Mouse (Mus musculus): ENCODE measurements at regions not wholly inside any gene's neighbourhood (a gene's known extent, or its start where the extent isn't known, plus 50 kb on each side); places are given as distances from the start of the nearest gene placed in this dataset.

DNA sequence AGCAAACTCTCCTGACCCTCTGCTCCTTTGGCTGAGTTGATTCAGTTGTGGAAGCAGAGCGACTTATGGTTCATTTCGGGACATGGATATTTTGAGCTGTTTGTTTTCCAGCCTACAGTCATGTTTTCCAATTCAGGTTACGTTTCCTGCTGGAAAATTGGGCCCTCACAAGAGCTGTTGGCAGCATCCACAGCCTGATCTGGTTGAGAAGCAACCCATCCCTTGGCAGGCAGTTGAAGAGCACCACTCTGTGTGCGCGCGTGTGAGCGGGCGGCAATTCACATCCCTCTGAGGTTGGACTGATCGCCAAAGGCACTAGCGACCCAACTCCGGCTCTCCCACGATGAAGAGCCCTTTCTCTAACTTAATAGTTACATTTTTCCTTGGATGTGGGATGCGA, 457.1 kb downstream of the Tmem38b start:
- no peak for ATAC-seq (replicated peaks; ENCODE audit: poor library complexity)

GRCm38 (mm10) chr4:54313804-54314203, 488.0 kb downstream of the Tmem38b start:
- ATAC-seq (replicated peaks; ENCODE audit: poor library complexity), result no peak

GRCm38 (mm10) chr4:54324851-54325250, 499.0 kb downstream of the Tmem38b start:
- no peak for ATAC-seq (replicated peaks; ENCODE audit: poor library complexity)

DNA sequence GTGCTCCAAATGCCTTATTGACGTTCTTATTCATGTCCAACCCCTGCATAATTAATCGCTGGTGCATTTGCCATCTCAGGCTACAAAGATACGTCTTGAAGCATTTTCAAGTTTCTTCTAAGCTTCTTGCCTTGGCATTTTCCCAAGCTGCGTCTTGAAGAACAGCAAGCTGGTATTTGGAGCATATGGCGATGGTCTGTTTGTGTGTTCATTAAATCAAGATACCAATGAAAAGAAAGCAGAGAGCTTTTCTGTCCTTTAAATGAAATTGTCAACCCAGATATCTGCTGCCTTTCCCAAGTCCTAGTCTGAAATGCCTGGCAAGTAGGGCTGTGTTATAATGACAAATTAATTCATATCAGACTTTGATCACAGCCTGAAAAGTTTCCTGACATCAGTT, 502.4 kb downstream of the Tmem38b start:
- ATAC-seq (replicated peaks; ENCODE audit: poor library complexity), result no peak

GRCm38 (mm10) chr4:54328711-54329427, 503.0 kb downstream of the Tmem38b start:
- ATAC-seq (replicated peaks; ENCODE audit: poor library complexity), result no peak

DNA sequence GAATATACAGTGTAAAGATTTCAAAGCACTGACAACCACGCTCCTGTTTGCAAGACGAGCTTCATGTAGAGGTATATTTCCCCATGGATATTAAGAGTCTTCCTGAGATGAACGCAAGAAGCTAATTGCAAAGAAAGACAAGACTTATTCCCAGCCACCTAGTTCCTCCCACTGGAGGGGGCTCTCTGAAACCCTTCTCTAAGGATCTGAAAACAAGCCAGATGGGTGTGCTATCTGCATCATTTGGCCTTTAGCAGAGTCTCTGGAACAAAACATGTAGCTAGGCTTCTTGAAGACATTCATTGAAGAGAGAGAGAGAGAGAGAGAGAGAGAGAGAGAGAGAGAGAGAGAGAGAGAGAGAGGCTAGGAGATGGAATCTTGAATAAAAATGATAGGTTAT, 504.8 kb downstream of the Tmem38b start:
- ATAC-seq (replicated peaks; ENCODE audit: poor library complexity), result no peak

GRCm38 (mm10) chr4:54331588-54332211, 505.9 kb downstream of the Tmem38b start:
- no peak for ATAC-seq (replicated peaks; ENCODE audit: poor library complexity)

DNA sequence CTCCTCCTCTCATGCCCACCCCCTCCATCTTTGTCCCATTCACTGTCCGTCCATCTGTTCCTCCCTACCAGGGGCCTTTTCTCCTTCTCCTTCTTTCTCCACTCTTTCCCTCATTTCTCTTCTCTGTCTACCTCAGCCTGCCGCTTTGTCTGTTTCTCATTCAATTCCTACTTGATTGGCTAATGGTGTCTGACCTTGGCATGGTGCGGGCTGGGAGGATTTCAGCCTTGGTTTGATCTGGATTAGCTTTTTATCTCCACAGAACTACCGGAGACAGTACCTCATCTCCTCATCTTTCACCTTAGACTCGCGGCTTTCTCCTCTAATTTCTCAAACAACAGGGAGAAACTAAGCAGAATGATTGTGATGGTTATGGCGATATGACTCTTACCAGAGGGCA, 506.4 kb downstream of the Tmem38b start:
- no peak for ATAC-seq (replicated peaks; ENCODE audit: poor library complexity)

DNA sequence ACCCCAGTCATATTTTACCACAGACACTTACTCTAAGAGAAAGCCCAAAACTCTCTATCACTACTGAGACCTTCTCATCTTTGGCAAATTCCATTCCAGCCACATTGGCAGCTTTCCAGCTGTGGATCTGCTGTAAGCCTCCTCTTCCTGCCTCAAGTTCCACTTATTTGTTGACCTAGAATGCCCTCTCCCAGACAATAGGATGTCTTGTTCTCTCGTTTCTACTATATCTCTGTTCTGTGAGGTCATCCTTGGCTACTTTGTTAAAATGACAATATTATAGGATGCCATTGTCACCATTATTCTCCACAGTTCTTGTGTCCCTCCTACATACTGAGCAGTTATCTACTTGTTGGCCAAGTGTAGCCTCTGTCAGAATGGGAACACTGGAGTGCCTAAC, 512.7 kb downstream of the Tmem38b start:
- ATAC-seq (replicated peaks; ENCODE audit: poor library complexity), result no peak

GRCm38 (mm10) chr4:54340106-54340505, 514.3 kb downstream of the Tmem38b start:
- no peak for ATAC-seq (replicated peaks; ENCODE audit: poor library complexity)

DNA sequence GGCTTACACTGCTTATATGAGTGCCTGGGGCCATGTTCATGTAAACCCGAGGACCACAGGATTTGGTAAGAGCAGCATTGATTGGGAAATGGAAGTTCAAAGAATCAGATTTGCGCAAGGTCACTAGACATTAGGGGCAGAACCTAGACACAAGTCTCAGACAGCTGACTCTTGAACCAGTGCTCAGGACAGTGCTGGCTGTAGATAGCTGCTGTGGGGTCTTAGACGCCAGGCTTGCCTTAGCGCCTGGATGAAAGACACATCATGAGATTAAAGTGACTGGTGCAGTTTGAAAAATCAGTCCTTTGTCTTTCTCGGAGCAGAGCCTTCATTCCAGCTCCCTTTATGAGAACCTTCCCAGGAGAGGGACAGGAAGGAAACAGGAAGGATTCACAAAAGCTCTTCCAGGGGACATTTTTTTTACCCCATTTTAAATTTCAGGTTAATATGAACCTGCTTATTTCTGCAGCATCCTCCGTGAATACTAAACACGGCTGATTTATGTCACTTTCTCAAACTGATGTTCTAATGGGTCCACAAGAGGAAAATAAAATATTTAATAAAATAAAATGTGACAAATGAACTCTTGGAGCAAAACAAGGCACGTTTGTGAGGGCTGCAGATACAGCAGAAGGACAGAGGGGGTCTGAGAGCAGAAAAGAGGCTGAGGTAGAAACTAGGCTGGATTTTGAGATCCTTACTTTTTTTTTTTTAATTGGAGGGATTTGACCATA, 528.0 kb downstream of the Tmem38b start:
- no peak for ATAC-seq (replicated peaks; ENCODE audit: poor library complexity)

- no peak for ATAC-seq (replicated peaks; ENCODE audit: poor library complexity)
Measured at GRCm38 (mm10) chr4:54354391-54354726, 528.5 kb downstream of the Tmem38b start.

DNA sequence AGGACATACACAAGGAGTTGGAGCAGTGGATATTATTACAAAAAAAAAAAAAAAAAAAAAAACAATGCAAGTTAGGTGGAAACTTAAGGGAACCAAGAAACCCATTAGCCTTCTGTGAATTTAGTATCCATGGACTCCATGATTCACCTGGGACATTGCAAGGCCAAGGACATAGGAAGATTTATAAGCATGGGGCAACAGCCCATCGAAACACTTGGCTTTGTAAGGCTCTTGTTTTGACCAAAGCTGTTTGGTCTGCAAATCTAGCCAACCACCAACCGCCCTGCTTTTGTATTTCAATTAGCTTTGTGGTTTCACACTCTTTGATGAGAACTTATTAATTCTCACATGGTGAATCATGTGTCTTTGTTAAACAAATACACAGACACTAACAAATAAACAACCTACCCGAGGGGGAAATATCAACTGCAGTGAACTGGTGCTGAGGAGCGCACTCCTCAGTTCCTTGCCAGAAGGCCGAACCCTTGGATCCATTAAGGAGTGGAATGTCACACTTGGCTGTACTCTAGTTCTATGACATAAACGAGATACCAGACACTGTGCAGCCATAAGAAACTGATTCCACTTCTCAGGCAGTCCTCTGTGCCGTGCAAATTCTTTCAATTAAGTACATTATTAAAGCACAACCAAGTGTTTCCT, 529.7 kb downstream of the Tmem38b start:
- ATAC-seq (replicated peaks; ENCODE audit: poor library complexity), result no peak

DNA sequence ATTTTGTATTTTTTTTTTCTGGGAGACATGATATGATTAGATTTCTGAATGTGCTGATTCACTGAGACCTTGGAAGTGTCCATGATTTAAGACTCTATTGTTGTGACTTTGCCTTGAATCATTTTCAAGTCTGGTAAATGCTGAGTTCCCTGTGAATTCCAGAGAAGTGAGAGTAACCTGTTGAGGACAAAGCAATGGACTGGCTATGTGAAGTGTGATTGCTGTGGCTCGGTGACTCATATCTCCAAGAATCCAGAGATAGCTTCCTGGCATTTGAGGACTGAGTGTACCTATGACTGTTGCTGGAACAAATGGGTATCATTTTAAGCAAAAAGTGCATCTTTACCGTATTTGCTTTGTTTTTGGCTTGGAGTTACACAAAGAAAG, 530.2 kb downstream of the Tmem38b start:
- no peak for ATAC-seq (replicated peaks; ENCODE audit: poor library complexity)

DNA sequence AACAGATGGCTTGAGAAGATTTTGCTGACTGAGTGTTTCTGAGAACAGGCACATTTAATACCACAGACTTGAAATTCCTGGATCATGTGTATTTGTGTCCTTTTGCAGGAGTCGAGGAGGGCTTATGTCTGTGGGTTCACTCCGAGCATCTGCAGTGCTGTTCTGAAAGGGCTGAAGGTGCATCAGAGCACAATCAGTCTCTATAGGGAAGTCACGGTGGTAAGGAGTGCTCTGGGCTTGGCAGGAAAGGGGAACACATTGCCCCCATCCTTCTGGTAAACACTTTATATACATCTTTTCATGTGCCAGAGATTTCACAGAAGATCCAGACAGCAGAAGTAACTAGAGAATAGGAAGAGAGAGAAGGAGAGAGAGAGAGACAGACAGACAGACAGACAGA, 545.1 kb downstream of the Tmem38b start:
- ATAC-seq (replicated peaks; ENCODE audit: poor library complexity), result no peak

DNA sequence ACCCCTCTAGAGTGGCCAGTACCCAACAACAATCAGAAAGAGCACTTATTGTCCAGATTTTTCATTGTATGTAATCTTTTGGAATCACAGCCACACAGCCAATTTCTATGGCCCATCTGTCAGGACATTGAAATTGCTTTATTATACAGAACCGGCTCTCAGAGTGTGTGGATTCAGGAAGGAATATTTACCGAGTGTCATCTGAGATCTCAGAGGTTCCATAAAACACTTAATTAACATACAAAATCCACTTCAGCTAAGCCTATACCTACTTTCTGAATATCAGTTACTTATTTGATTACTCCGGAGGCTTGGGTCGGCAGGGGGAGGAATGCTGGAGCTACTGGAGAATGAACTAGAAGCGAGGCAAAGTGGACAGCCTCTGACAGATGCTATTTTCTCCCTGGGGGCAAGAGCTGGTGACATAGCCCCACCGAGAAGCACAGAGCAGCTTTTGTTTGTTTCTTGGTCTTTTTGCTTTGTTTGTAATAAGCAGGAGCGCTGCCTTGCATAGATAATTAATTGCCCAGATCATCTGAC, 545.6 kb downstream of the Tmem38b start:
- ATAC-seq (replicated peaks; ENCODE audit: poor library complexity), result no peak

- peak; percentile 78 for ATAC-seq (replicated peaks; ENCODE audit: poor library complexity)
Measured at GRCm38 (mm10) chr4:54373606-54374005, 547.8 kb downstream of the Tmem38b start.

DNA sequence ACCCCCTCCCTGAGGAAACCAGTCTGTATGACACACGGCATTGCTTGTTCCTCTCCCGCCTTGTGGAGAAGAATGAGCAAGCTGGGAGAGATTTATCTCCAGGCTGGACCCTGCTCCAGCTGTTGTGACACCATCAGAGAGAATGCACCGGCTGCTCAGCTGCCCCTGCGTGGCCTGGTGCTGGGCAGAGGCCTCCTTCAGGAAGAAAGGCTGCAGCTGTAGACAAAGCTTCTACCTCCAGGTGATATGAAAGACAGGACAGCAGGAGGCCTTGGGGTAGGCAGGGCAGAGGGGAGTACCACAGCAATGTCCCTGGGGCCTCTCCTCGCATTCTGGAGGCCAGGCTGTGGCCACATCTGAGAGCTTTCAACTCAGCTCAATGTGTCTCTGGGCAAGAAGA, 548.6 kb downstream of the Tmem38b start:
- no peak for ATAC-seq (replicated peaks; ENCODE audit: poor library complexity)

DNA sequence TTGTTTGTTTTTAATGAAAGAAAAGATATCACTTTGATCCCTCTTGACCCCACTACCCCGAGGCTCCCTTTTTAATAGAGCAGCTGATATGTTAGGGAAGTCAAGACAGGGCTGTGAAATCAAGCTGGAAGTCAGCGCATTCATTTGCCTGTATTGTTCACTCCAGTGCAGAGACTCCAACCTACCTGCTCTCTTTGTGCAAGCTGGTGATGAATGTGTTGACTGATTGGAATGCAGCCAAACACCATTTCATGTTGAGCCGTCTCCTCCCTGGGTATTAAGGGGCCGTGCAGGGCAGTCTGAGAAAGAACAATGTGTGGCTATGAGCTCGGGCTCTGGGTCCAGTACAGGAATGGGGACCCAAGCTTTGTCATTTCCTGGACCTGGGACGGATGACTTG, 557.4 kb upstream of the Zfp462 start:
- ATAC-seq (replicated peaks; ENCODE audit: poor library complexity), result no peak

- no peak for ATAC-seq (replicated peaks; ENCODE audit: poor library complexity)
Measured at GRCm38 (mm10) chr4:54391536-54392208, 553.2 kb upstream of the Zfp462 start.

- ATAC-seq (replicated peaks; ENCODE audit: poor library complexity), result no peak
Measured at GRCm38 (mm10) chr4:54406151-54406550, 538.7 kb upstream of the Zfp462 start.

All from megakaryocyte progenitor cell, adult 5-6 weeks (primary cell).